8 mouse cellular contexts compared by ENCODE assay signal in genomic region chr8:122568109-122568504, GRCm38 (mm10). TPM values are rescaled to one million over a fixed set of nuclear protein-coding genes. Genes with fewer than 3 reads are reported as not detected.
DNase-seq lines count a peak whose midpoint lies in the region; ATAC-seq and TF ChIP-seq lines count a peak whose summit lies in the region.

No protein-coding gene starts in this region.

- no peak for DNase-seq in heart, postnatal 10 days
- DNase-seq in hindbrain, embryonic 11.5 days (ENCODE audit: low spot score): no peak
- DNase-seq in thymus, postnatal 14 days: peak; percentile 79
- no peak for DNase-seq in kidney, postnatal 4 days
- no peak for DNase-seq in left cerebral cortex, adult 9 months (ENCODE audit: low spot score in 2 of 2)

- TF ChIP-seq POLR2A in ES-Bruce4 (IDR thresholded peaks at IDR 0.05; ENCODE audit: insufficient read depth, low read length): no peak

- under 1% methylated on average over 34 of the region's 34 CpGs for WGBS in heart, embryonic 13.5 days
- under 1% methylated on average over 33 of the region's 34 CpGs for WGBS in hindbrain, embryonic 11.5 days
- WGBS in midbrain, embryonic 13.5 days: under 1% methylated on average over 34 of the region's 34 CpGs

- H3K4me3 ChIP-seq in heart, embryonic 13.5 days: peak overlapping the region; percentile 93
- H3K4me3 ChIP-seq in ES-Bruce4 (ENCODE audit: low read depth, low read length): peak overlapping the region; percentile 79
- peak overlapping the region; percentile 88 for H3K4me3 ChIP-seq in hindbrain, embryonic 11.5 days (ENCODE audit: low read depth, low read length)
- peak overlapping the region; percentile 74 for H3K4me3 ChIP-seq in midbrain, embryonic 13.5 days (replicated peaks)

- H3K9me3 ChIP-seq in heart, embryonic 13.5 days: no peaks in the 10 kb centered on the region
- no peaks in the 10 kb centered on the region for H3K9me3 ChIP-seq in ES-Bruce4 (replicated peaks; ENCODE audit: control insufficient read depth, insufficient read depth, low read length, poor library complexity, severe bottlenecking)
- no peaks in the 10 kb centered on the region for H3K9me3 ChIP-seq in hindbrain, embryonic 11.5 days (ENCODE audit: control insufficient read depth, low read length)
- H3K9me3 ChIP-seq in midbrain, embryonic 13.5 days: no peaks in the 10 kb centered on the region

- H3K27me3 ChIP-seq in heart, embryonic 13.5 days (replicated peaks): no peaks in the 10 kb centered on the region
- H3K27me3 ChIP-seq in ES-Bruce4 (ENCODE audit: control insufficient read depth, insufficient read depth, low read length, poor library complexity, severe bottlenecking): no peaks in the 10 kb centered on the region
- no peaks in the 10 kb centered on the region for H3K27me3 ChIP-seq in hindbrain, embryonic 11.5 days (ENCODE audit: control insufficient read depth, insufficient read depth, low read length)
- no peaks in the 10 kb centered on the region for H3K27me3 ChIP-seq in midbrain, embryonic 13.5 days

- TF ChIP-seq EP300 in ES-Bruce4 (IDR thresholded peaks at IDR 0.05; ENCODE audit: insufficient read depth, low read depth, low read length): no peak

- ATAC-seq in heart, embryonic 13.5 days (ENCODE audit: extremely low read depth, insufficient number of reproducible peaks, low FRiP score, low TSS enrichment): peak; percentile 22
- peak; percentile 59 for ATAC-seq in hindbrain, embryonic 11.5 days (ENCODE audit: low FRiP score)
- peak; percentile 78 for ATAC-seq in midbrain, embryonic 13.5 days

- peak overlapping the region; percentile 94 for H3K27ac ChIP-seq in heart, embryonic 13.5 days (replicated peaks)
- peak overlapping the region; percentile 59 for H3K27ac ChIP-seq in ES-Bruce4 (ENCODE audit: insufficient read depth, low read length)
- H3K27ac ChIP-seq in hindbrain, embryonic 11.5 days (ENCODE audit: low read depth, low read length): peak overlapping the region; percentile 43
- H3K27ac ChIP-seq in midbrain, embryonic 13.5 days: peak overlapping the region; percentile 89

- H3K36me3 ChIP-seq in heart, embryonic 13.5 days: peaks cover 39% of the 10 kb centered on the region
- peaks cover 43% of the 10 kb centered on the region for H3K36me3 ChIP-seq in ES-Bruce4 (ENCODE audit: control insufficient read depth, insufficient read depth, low read length, poor library complexity, severe bottlenecking)
- peaks cover 14% of the 10 kb centered on the region for H3K36me3 ChIP-seq in hindbrain, embryonic 11.5 days (ENCODE audit: control insufficient read depth, insufficient read depth, low read length)
- peaks cover 31% of the 10 kb centered on the region for H3K36me3 ChIP-seq in midbrain, embryonic 13.5 days

- intact Hi-C loops in heart, postnatal 10 days (cut with DNase I): no loop called here

- peak overlapping the region; percentile 97 for H3K9ac ChIP-seq in heart, embryonic 13.5 days
- peak overlapping the region; percentile 98 for H3K9ac ChIP-seq in ES-Bruce4 (ENCODE audit: low read depth, poor library complexity, severe bottlenecking)
- peak overlapping the region; percentile 79 for H3K9ac ChIP-seq in hindbrain, embryonic 11.5 days (ENCODE audit: low read depth, low read length)
- peak overlapping the region; percentile 77 for H3K9ac ChIP-seq in midbrain, embryonic 13.5 days (replicated peaks)

- TF ChIP-seq CTCF in ES-Bruce4 (IDR thresholded peaks at IDR 0.05; ENCODE audit: low read depth, low read length): no peak

- H3K4me1 ChIP-seq in heart, embryonic 13.5 days: peaks cover 32% of the 10 kb centered on the region
- peaks cover 6% of the 10 kb centered on the region for H3K4me1 ChIP-seq in ES-Bruce4 (ENCODE audit: control insufficient read depth, insufficient read depth, low read length)
- H3K4me1 ChIP-seq in hindbrain, embryonic 11.5 days (replicated peaks; ENCODE audit: control insufficient read depth, insufficient read depth, low read length): peaks cover 14% of the 10 kb centered on the region
- H3K4me1 ChIP-seq in midbrain, embryonic 13.5 days (replicated peaks): peaks cover 29% of the 10 kb centered on the region

- peak overlapping the region; percentile 83 for H3K4me2 ChIP-seq in heart, embryonic 13.5 days
- H3K4me2 ChIP-seq in hindbrain, embryonic 11.5 days (replicated peaks; ENCODE audit: low read depth, low read length): peak overlapping the region; percentile 78
- H3K4me2 ChIP-seq in midbrain, embryonic 13.5 days (replicated peaks): peak overlapping the region; percentile 95

RNA-seq across cellular contexts. Expression of gene Cdt1, which starts 0.3 kb away (rescaled TPM):
- 31.0 and 34.6 TPM in 2 replicates for polyA plus RNA-seq in heart, embryonic 13.5 days (2015; fragmentation: Nextera tagmentation; extraction: Ambion mirVana)
- 10 to 100 TPM in 1 of 2 experiments, 1 to 10 TPM in 1; 9.7 to 14.0 TPM for total RNA-seq in heart, postnatal 10 days (2021)
- 63.7 and 68.6 TPM in 2 replicates for polyA plus RNA-seq in ES-Bruce4 (2011; ENCODE audit: insufficient read depth, insufficient read length, low read depth, missing spikeins)
- polyA plus RNA-seq in hindbrain, embryonic 11.5 days (2014; fragmentation: Nextera tagmentation; extraction: Ambion mirVana): 19.8 and 21.3 TPM in 2 replicates
- 13.8 and 14.1 TPM in 2 replicates for polyA plus RNA-seq in midbrain, embryonic 13.5 days (2015; fragmentation: Nextera tagmentation; extraction: Ambion mirVana)

RNA-seq across cellular contexts. Expression of gene Aprt, which starts 8.6 kb away (rescaled TPM):
- 251 and 271 TPM in 2 replicates for polyA plus RNA-seq in heart, embryonic 13.5 days (2015; fragmentation: Nextera tagmentation; extraction: Ambion mirVana)
- total RNA-seq in heart, postnatal 10 days (2021): 10 to 100 TPM; 37.9 to 41.8 TPM
- polyA plus RNA-seq in ES-Bruce4 (2011; ENCODE audit: insufficient read depth, insufficient read length, low read depth, missing spikeins): 325 and 344 TPM in 2 replicates
- 194 and 206 TPM in 2 replicates for polyA plus RNA-seq in hindbrain, embryonic 11.5 days (2014; fragmentation: Nextera tagmentation; extraction: Ambion mirVana)
- 136 and 152 TPM in 2 replicates for polyA plus RNA-seq in midbrain, embryonic 13.5 days (2015; fragmentation: Nextera tagmentation; extraction: Ambion mirVana)

RNA-seq across cellular contexts. Expression of gene Piezo1, which starts 17.0 kb away (rescaled TPM):
- 12.9 and 15.4 TPM in 2 replicates for polyA plus RNA-seq in heart, embryonic 13.5 days (2015; fragmentation: Nextera tagmentation; extraction: Ambion mirVana)
- 10 to 100 TPM; 40.3 to 43.3 TPM for total RNA-seq in heart, postnatal 10 days (2021)
- 59.4 and 61.6 TPM in 2 replicates for polyA plus RNA-seq in ES-Bruce4 (2011; ENCODE audit: insufficient read depth, insufficient read length, low read depth, missing spikeins)
- 5.2 and 5.3 TPM in 2 replicates for polyA plus RNA-seq in hindbrain, embryonic 11.5 days (2014; fragmentation: Nextera tagmentation; extraction: Ambion mirVana)
- 1.6 and 2.9 TPM in 2 replicates for polyA plus RNA-seq in midbrain, embryonic 13.5 days (2015; fragmentation: Nextera tagmentation; extraction: Ambion mirVana)

RNA-seq across cellular contexts. Expression of gene Galns, which starts 43.2 kb away (rescaled TPM):
- polyA plus RNA-seq in heart, embryonic 13.5 days (2015; fragmentation: Nextera tagmentation; extraction: Ambion mirVana): 11.1 and 11.9 TPM in 2 replicates
- 1 to 10 TPM; 6.6 to 7.1 TPM for total RNA-seq in heart, postnatal 10 days (2021)
- polyA plus RNA-seq in ES-Bruce4 (2011; ENCODE audit: insufficient read depth, insufficient read length, low read depth, missing spikeins): 11.9 and 12.8 TPM in 2 replicates
- 4.7 and 6.2 TPM in 2 replicates for polyA plus RNA-seq in hindbrain, embryonic 11.5 days (2014; fragmentation: Nextera tagmentation; extraction: Ambion mirVana)
- polyA plus RNA-seq in midbrain, embryonic 13.5 days (2015; fragmentation: Nextera tagmentation; extraction: Ambion mirVana): 3.9 and 4.7 TPM in 2 replicates

RNA-seq across cellular contexts. Expression of gene Trappc2l, which starts 43.3 kb away (rescaled TPM):
- 55.6 and 74.0 TPM in 2 replicates for polyA plus RNA-seq in heart, embryonic 13.5 days (2015; fragmentation: Nextera tagmentation; extraction: Ambion mirVana)
- 10 to 100 TPM; 54.7 to 57.4 TPM for total RNA-seq in heart, postnatal 10 days (2021)
- polyA plus RNA-seq in ES-Bruce4 (2011; ENCODE audit: insufficient read depth, insufficient read length, low read depth, missing spikeins): 19.3 and 30.5 TPM in 2 replicates
- 48.3 and 60.2 TPM in 2 replicates for polyA plus RNA-seq in hindbrain, embryonic 11.5 days (2014; fragmentation: Nextera tagmentation; extraction: Ambion mirVana)
- 98.5 and 102 TPM in 2 replicates for polyA plus RNA-seq in midbrain, embryonic 13.5 days (2015; fragmentation: Nextera tagmentation; extraction: Ambion mirVana)

Comparison
In these comparisons a context has a peak if more than half of its experiments do, and no peak if none do; other contexts are left out.
1. ATAC-seq: peak in every context shown above with its lines; median percentile 78 in midbrain, embryonic 13.5 days; 59 in hindbrain, embryonic 11.5 days; 22 in heart, embryonic 13.5 days.
2. H3K27ac ChIP-seq: peak in every context shown above with its lines; median percentile 94 in heart, embryonic 13.5 days; 89 in midbrain, embryonic 13.5 days; 59 in ES-Bruce4; 43 in hindbrain, embryonic 11.5 days.